Mouse (Mus musculus) midbrain, embryonic 12.5 days (tissue): ENCODE measurements around the gene Tmod4. TPM values are rescaled to one million over a fixed set of nuclear protein-coding genes. Genes with fewer than 3 reads are reported as not detected.

ENCODE experiments used
- ATAC-seq: fragments of 200-750 bp; cut with Nextera tagmentation; 2 replicates; pipeline ENCODE4 v1.8.0; 2017; ENCODE audit warnings: low read depth, moderate TSS enrichment, moderate library complexity; ENCODE audit not compliant: low FRiP score
- H3K27ac ChIP-seq: fragments of 300-500 bp; sonication (generic); replicated peaks from 2 replicates; pipeline ENCODE4 v1.5.1; 2016; ENCODE audit warnings: mild to moderate bottlenecking
- H3K27me3 ChIP-seq: fragments of 300-500 bp; sonication (generic); 2 replicates; pipeline ENCODE4 v1.6.1; 2016; ENCODE audit warnings: mild to moderate bottlenecking
- H3K36me3 ChIP-seq: fragments of 300-500 bp; sonication (generic); 2 replicates; pipeline ENCODE4 v1.6.1; 2016
- H3K4me1 ChIP-seq: fragments of 300-500 bp; sonication (generic); 2 replicates; pipeline ENCODE4 v1.6.1; 2016
- H3K4me2 ChIP-seq: fragments of 300-500 bp; sonication (generic); replicated peaks from 2 replicates; pipeline ENCODE4 v1.6.1; 2016; ENCODE audit warnings: mild to moderate bottlenecking, moderate library complexity
- H3K4me3 ChIP-seq: fragments of 300-500 bp; sonication (generic); 2 replicates; pipeline ENCODE4 v1.5.1; 2016; ENCODE audit warnings: mild to moderate bottlenecking
- H3K9ac ChIP-seq: fragments of 300-500 bp; sonication (generic); replicated peaks from 2 replicates; pipeline ENCODE4 v1.6.1; 2016; ENCODE audit warnings: mild to moderate bottlenecking, moderate library complexity
- H3K9me3 ChIP-seq: fragments of 300-500 bp; sonication (generic); 2 replicates; pipeline ENCODE4 v1.6.1; 2016; ENCODE audit warnings: mild to moderate bottlenecking
- WGBS: fragments of 180-500 bp; shearing (Covaris S2); methylation state at CpG from one replicate; pipeline ENCODE4 v1.1.7; 2016; 5-methylcytosine and 5-hydroxymethylcytosine counted together
- polyA plus RNA-seq: library from polyadenylated mRNA; unstranded; fragments of >200 nt; fragmentation: Nextera tagmentation; extraction: Ambion mirVana; gene quantifications from 2 replicates; pipeline ENCODE4 v1.2.1, GENCODE M21; 2016

Gene Tmod4
- polyA plus RNA-seq, 1 experiment from 2014 or later: 0.89 TPM

DNA sequence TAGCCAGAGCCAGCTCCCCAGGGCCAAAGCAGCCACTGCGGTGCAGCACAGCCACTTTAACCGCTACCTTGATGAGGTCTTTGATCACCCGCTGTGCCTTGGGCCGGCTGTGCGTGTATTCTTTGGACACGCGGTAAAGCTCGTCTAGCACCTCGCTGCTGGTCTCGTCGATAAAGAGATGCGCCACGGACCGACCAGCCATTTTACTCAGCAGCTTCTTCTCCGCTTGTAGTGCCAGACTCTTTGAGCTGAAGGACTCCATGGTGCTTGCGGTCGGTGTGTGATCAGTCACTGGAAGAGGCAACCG is 16.0 kb downstream of the Tmod4 start:
- Histone ChIP-seq H3K4me3 (no peak overlapping the region), H3K9me3 (no peaks in the 10 kb centered on the region), H3K4me2 (no peak overlapping the region), H3K4me1 (peaks cover 4% of the 10 kb centered on the region), H3K27ac (no peak overlapping the region), H3K36me3 (peaks cover 12% of the 10 kb centered on the region), H3K27me3 (no peaks in the 10 kb centered on the region), H3K9ac (no peak overlapping the region)
- 60% methylated on average over 18 of the region's 18 CpGs for WGBS
- ATAC-seq: no peak

DNA sequence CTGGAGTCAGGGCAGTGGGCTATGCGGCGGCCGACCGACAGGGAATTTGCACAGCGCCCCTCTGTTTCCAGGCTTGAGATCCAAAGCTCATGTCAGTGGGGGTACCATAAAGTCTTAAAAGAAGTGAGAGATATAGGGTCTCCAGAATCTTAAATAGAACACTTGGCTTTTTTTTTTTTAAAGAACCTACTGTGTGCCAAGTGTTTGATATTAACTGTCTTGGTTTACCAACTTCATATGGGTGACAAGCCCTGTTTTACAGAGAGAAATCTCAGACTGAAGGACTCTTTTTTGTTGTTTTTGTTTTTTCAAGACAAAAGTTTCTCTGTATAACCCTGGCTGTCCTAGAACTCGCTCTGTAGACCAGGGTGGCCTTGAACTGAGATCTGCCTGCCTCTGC is 16.5 kb downstream of the Tmod4 start:
- Histone ChIP-seq H3K4me3 (no peak overlapping the region), H3K9ac (no peak overlapping the region), H3K27ac (no peak overlapping the region), H3K9me3 (no peaks in the 10 kb centered on the region), H3K27me3 (no peaks in the 10 kb centered on the region), H3K36me3 (peaks cover 12% of the 10 kb centered on the region), H3K4me1 (no peaks in the 10 kb centered on the region), H3K4me2 (no peak overlapping the region)
- no peak for ATAC-seq
- WGBS: 93% methylated on average over 6 of the region's 6 CpGs

DNA sequence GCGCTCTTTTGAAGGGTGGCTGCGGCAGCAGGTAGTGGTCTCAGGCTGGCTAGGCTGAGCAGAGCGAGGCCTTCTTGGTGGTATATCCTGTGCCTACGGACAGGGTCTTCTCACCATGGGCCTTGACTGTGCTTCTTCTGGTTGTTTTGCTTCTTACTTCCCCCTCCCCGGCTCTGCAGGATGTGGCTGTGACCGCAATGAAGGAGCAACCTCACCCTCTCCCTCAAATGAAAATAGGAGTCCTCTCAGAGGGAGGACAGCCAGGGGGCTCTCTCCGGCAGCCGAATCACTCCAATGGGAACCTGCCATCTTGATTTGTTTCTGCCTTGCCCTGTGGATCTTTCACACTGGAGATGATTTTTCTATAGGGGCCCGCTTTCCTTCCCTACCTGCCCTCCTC is 17.2 kb downstream of the Tmod4 start:
- WGBS: 95% methylated on average over 9 of the region's 9 CpGs
- no peaks in the 10 kb centered on the region for H3K27me3 ChIP-seq
- no peaks in the 10 kb centered on the region for H3K9me3 ChIP-seq
- peaks cover 12% of the 10 kb centered on the region for H3K36me3 ChIP-seq
- H3K27ac ChIP-seq: no peak overlapping the region
- ATAC-seq: no peak
- H3K4me3 ChIP-seq: no peak overlapping the region
- H3K4me1 ChIP-seq: no peaks in the 10 kb centered on the region
- no peak overlapping the region for H3K4me2 ChIP-seq
- H3K9ac ChIP-seq: no peak overlapping the region

DNA sequence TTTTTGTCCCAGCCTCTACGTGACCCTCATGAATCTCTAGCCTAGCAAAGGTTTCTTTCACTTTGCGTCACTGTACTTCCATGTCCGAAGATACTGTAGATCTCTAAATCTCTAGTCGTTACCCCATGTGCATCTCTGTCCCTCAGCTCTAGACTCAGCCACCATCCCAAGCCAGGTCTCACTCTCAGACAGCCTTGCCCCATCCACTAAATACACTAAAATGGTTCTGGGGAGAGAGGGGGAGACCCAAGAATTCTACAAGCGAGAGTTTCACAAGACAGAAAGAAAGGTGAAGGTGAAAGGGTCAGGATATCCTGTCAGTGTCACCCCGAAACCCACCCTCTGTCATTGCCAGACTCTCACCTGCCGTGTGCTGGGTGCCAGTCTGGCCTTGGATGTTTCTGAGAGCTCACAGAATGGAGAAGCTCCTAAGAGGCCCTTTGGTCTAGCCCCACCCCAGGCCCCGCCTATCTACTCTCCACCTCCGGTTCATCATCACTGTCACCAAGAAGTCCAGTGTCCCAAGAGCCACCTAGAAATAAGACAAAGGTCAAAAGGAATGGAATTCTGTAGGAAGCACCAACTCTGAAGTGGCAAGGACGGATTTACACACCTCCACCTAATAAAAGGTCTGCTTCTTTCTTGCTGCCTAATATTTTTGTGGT is 17.8 kb downstream of the Tmod4 start, which contains the start of gene Tnfaip8l2:
Gene Tnfaip8l2 (minus strand): TSS at position 409 of the 665 bp plus-strand sequence.
- Histone ChIP-seq H3K9ac (no peak within 1 kb of the TSS), H3K4me3 (no peak within 1 kb of the TSS), H3K4me1 (no peaks in the 10 kb centered on the region), H3K4me2 (no peak within 1 kb of the TSS), H3K36me3 (peaks cover 12% of the 10 kb centered on the region), H3K27me3 (no peaks in the 10 kb centered on the region), H3K9me3 (no peaks in the 10 kb centered on the region), H3K27ac (no peak within 1 kb of the TSS)
- 86% methylated on average over 10 of the region's 10 CpGs for WGBS
- ATAC-seq: no peak

DNA sequence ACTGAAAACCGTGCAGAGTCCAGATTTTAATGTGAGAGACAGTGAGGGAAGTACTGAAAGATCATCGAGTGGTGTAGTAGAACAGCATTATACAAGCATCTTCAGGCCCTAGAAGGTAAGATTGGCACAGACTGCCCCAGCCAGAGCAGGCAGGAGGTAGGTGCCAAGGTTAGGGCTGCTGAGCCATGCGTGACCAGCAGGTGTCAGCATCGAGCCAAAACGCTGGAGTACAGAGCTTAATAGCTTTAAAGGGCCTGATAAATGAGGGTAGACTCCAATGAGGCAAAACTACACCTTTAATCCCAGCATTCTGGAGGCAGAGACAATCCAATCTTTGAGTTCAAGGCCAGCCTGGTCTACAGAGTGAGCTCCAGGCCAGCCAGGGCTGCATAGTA is 18.3 kb downstream of the Tmod4 start:
- no peak overlapping the region for H3K9ac ChIP-seq
- no peak overlapping the region for H3K4me3 ChIP-seq

DNA sequence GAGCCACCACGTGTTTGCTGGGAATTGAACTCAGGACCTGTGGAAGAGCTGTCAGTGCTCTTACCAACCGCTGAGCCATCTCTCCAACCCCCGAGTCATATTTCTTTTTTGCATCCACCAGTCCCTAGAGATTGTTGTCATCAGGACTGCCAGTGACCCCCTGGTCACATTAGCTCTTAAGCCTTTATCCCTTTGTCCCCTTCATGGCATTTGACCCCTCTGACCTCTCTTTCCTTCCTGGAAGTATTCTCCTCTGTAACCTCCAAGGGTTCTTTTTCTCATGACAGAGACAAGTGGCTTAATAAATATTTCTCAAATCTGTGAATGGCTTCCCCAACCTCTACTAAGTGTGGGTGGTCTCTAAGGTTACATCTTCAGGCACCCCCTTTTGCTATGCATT is 23.6 kb downstream of the Tmod4 start:
- Histone ChIP-seq H3K4me3 (no peak overlapping the region), H3K4me2 (no peak overlapping the region), H3K27ac (no peak overlapping the region), H3K9me3 (no peaks in the 10 kb centered on the region), H3K27me3 (no peaks in the 10 kb centered on the region), H3K9ac (no peak overlapping the region), H3K4me1 (no peaks in the 10 kb centered on the region), H3K36me3 (no peaks in the 10 kb centered on the region)
- no peak for ATAC-seq
- WGBS: 57% methylated on average over 3 of the region's 3 CpGs

More for the DNA sequence above, 18.3 kb downstream of the Tmod4 start:
- H3K9me3 ChIP-seq: no peaks in the 10 kb centered on the region
- no peak overlapping the region for H3K27ac ChIP-seq
- H3K27me3 ChIP-seq: no peaks in the 10 kb centered on the region
- peaks cover 12% of the 10 kb centered on the region for H3K36me3 ChIP-seq
- ATAC-seq: peak; percentile 65
- WGBS: 13% methylated on average over 5 of the region's 5 CpGs
- H3K4me1 ChIP-seq: no peaks in the 10 kb centered on the region
- no peak overlapping the region for H3K4me2 ChIP-seq

DNA sequence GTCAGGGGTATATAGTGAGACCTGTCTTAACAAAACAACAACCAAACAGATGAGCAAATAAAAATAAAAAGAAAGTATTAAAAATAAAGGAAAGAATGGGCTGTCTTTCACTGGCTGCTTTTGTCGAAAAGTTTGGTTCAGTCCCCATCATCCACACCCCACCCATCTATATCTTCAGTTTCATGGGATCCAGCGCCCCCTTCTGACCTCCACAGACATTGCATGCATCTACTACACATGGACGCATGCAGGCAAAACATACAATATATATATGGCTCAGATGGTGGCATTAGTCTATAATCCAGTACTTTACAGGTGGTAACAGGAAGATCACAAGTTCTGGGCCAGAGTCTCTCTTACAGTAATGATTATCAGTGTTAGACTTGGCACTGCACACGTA is 29.6 kb downstream of the Tmod4 start:
- Histone ChIP-seq H3K9me3 (no peaks in the 10 kb centered on the region), H3K27me3 (peaks cover 3% of the 10 kb centered on the region), H3K4me2 (no peak overlapping the region), H3K4me1 (no peaks in the 10 kb centered on the region), H3K4me3 (no peak overlapping the region), H3K27ac (no peak overlapping the region), H3K36me3 (no peaks in the 10 kb centered on the region), H3K9ac (no peak overlapping the region)
- no peak for ATAC-seq
- 58% methylated on average over 4 of the region's 4 CpGs for WGBS

DNA sequence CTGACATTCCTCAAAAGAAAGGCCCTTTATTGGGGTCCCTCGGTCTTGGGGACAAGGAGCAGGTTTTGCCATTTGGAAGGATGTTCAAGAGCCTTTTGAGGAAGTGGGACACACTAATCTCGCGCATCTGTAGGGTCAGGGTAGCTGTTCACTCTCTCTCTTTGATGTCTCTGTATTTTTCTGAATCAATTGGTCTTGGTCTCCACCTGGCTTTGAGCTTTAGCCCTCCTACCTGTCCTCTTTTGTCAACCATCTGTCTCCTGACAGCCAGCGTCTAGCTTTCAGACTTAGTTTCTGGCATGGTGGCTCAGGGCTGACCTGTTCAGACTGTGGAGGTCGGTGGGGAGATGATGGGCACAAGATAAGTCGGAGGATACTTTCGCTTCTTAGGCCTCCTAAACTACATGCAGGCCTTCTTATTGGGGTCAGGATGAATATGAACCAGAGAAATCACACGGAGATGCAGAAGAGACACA is 35.3 kb downstream of the Tmod4 start:
- peak overlapping the region; percentile 82 for H3K4me3 ChIP-seq
- peak overlapping the region; percentile 86; the same call in 1 of the 2 replicates for H3K27ac ChIP-seq
- peak overlapping the region; percentile 48 for H3K9ac ChIP-seq
- 14% methylated on average over 8 of the region's 8 CpGs for WGBS
- peaks cover 5% of the 10 kb centered on the region; the same call in 1 of the 2 replicates for H3K36me3 ChIP-seq
- no peaks in the 10 kb centered on the region for H3K9me3 ChIP-seq
- peak overlapping the region; percentile 77 for H3K4me2 ChIP-seq
- no peak for ATAC-seq
- H3K27me3 ChIP-seq: peaks cover 11% of the 10 kb centered on the region
- peaks cover 40% of the 10 kb centered on the region for H3K4me1 ChIP-seq

DNA sequence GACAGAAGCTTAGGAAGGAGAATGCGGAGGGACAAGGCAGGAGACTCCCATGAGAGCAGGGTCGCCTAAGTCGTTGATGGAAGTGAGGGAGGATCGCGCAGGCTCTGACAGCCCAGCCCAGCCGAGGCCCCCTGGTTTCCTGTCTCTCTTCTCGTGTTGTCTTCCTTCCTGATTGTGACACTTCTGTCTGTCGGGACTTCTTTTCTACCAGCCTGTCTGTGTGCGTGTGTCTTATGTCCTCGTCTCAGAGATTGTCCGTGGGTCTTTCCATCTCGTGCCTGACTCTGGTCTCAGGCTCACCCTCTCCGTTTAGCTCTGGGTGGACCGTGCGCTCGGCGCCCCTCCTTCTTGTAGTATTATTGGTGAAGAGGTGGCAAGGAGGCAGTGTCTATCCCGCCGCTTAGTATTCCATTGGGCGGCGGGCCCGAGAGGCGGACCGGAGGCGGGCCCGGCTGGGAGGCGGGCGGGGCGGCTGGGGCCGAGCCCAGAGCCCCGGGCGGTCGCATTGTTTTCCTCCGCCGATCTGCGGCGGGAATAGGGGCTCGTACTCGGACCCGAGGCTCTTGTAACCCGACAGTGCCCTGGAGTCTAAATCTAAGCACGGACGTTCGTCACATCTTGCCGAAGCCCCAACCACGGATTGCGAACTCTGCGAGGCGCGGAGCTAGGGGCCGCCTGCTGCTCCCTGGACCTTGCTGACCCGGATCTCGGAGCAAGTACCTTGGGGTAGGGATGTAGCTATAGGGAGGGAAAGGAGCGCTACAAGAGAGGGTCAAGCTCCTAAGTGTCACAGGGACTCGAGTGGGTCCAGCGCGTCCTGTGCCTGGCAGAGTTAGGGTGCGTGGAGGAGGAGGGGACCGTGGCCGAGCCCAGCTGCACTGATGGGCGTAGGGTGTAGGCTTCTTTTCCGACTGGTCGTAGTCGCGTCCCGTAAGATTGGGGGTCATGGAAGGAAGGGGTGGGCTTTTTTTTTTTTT is 36.0 kb downstream of the Tmod4 start, which contains the start of gene Sema6c:
Gene Sema6c (plus strand): TSS at position 471 of the 977 bp plus-strand sequence.
- peaks cover 40% of the 10 kb centered on the region for H3K4me1 ChIP-seq
- peak within 1 kb of the TSS; percentile 77 for H3K4me2 ChIP-seq
- peak within 1 kb of the TSS; percentile 86 for H3K27ac ChIP-seq
- under 1% methylated on average over 66 of the region's 66 CpGs for WGBS
- H3K27me3 ChIP-seq: peaks cover 11% of the 10 kb centered on the region
- peak; percentile 97 for ATAC-seq
- H3K9me3 ChIP-seq: no peaks in the 10 kb centered on the region
- peak within 1 kb of the TSS; percentile 89 for H3K9ac ChIP-seq
- H3K36me3 ChIP-seq: peaks cover 12% of the 10 kb centered on the region
- H3K4me3 ChIP-seq: peak within 1 kb of the TSS; percentile 82

DNA sequence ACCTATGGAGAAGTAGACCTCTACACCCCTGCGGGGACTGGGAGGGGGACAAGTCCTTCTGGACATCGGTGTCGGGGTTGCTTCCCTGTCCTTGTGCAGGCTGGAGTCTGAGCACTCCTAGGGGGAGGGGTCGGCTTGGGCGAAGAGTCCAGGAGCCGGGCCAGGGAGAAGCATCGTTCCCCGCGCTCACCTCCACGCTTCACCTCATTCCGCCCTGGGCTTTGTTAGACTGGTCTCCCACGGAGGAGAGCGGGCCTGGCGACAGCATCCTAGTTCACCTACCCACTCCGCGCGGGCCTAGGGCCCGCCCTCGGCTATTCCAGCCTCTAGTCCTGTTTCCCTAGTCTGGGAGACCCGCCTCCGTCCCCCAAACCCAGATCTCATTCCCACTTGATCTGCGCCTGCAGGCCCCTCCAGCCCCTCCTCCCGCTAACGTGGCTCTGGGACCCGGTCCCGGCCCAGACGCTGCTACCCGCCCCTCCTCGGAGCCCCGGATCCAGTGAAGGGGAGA is 36.8 kb downstream of the Tmod4 start:
- H3K27ac ChIP-seq: peak overlapping the region; percentile 86
- 2% methylated on average over 30 of the region's 30 CpGs for WGBS
- H3K4me1 ChIP-seq: peaks cover 40% of the 10 kb centered on the region

DNA sequence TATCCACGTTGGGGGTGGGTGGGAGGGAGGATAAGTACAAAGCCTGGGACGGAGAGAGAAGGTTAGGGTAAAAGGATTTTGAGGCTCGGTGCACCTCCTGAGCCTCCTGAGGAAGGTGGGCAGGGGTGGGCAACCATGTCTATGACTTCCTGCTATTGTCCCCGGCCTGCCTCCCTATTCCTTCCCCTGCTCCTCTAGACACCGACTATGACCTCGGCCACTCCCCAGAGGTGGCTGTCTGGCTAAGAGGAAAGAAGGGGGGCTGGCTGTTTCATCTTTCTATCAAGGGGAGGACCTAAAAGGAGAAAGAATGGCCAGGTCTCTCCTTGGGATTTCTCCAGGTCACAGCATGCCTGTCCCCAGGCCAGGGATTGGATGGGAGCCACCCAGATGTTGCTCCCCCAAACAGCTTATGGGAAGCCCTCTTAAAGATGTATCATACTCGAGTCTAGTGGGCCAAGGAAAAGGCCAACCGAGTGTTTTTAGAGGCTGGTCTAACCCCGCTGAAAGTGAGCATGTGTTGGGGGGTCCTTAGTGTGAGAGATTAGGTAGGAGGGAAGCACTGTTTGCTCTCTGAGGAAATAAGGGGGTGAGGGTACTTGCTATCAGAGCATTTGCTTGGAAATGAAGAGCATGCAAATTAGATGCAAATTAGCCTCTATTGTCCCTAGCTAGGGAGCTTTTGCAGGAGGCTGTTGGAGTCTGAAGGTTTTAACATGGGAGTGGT is 37.5 kb downstream of the Tmod4 start:
- 2% methylated on average over 9 of the region's 9 CpGs for WGBS
- H3K36me3 ChIP-seq: peaks cover 27% of the 10 kb centered on the region
- peaks cover 40% of the 10 kb centered on the region for H3K4me1 ChIP-seq
- peak overlapping the region; percentile 89 for H3K9ac ChIP-seq
- H3K9me3 ChIP-seq: no peaks in the 10 kb centered on the region
- no peak for ATAC-seq
- peak overlapping the region; percentile 82 for H3K4me3 ChIP-seq
- H3K4me2 ChIP-seq: peak overlapping the region; percentile 77
- H3K27me3 ChIP-seq: peaks cover 11% of the 10 kb centered on the region
- peak overlapping the region; percentile 86 for H3K27ac ChIP-seq

More for the DNA sequence above, 36.8 kb downstream of the Tmod4 start:
- no peaks in the 10 kb centered on the region for H3K9me3 ChIP-seq
- H3K4me2 ChIP-seq: peak overlapping the region; percentile 77
- H3K27me3 ChIP-seq: peaks cover 11% of the 10 kb centered on the region
- peak; percentile 20 for ATAC-seq
- peaks cover 20% of the 10 kb centered on the region for H3K36me3 ChIP-seq
- H3K4me3 ChIP-seq: peak overlapping the region; percentile 82
- peak overlapping the region; percentile 89 for H3K9ac ChIP-seq
